16 mouse cellular contexts compared by ENCODE assay signal in the genomic region with DNA sequence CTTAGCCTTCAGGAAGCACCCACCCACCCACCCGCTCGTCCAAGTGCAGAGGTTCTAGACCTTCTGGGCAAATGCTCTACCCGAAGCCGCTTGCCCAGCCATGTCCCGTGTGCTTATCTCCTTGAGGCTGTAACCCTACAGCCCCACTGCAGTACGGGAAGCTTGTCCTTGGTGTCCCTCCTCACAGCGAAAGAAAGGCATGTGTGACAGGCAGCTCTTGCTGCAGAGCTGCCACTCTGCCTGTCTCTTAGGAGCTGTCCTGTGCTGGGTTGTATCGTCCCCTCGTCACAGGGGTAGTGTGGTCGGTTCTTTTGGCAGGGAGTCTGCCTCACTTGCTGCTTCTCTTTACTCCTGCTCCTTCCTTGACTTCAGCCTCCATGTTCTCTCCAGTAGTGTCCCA.
"Had no signal": no experiment of that assay in that cellular context is flagged by ENCODE, and none has a peak within 500 bp of the region (broad histone marks: within the 10 kb centered on the region; RNA-seq: fewer than 3 reads in every experiment).

No protein-coding gene starts in this region.

- H3K27me3 ChIP-seq: lung, embryonic 15.5 days; megakaryocyte, embryonic 14.5 days; midbrain, embryonic 13.5 days; midbrain, embryonic 15.5 days; neural tube, embryonic 12.5 days; stomach, embryonic 15.5 days had no signal

- H3K4me2 ChIP-seq: lung, embryonic 15.5 days; midbrain, embryonic 11.5 days; midbrain, embryonic 13.5 days; midbrain, embryonic 15.5 days; neural tube, embryonic 12.5 days; stomach, embryonic 15.5 days had no signal

- H3K9ac ChIP-seq: lung, embryonic 15.5 days; midbrain, embryonic 13.5 days; midbrain, embryonic 15.5 days; neural tube, embryonic 12.5 days; stomach, embryonic 15.5 days had no signal

- H3K27ac ChIP-seq: lung, embryonic 15.5 days; macrophage; midbrain, embryonic 13.5 days; midbrain, embryonic 15.5 days; neural tube, embryonic 12.5 days; stomach, embryonic 15.5 days; stomach, postnatal 0 days had no signal

- H3K9me3 ChIP-seq: lung, embryonic 15.5 days; megakaryocyte, embryonic 14.5 days; midbrain, embryonic 13.5 days; midbrain, embryonic 15.5 days; neural tube, embryonic 12.5 days; stomach, embryonic 15.5 days had no signal

- DNase-seq: lung, adult 2 months; lung, postnatal 14 days; lung, postnatal 36 days; right cerebral cortex, postnatal 14 days; thymus, adult 2 months; thymus, postnatal 25 days had no signal

- ATAC-seq: lung, postnatal 0 days; midbrain, embryonic 13.5 days; midbrain, embryonic 15.5 days had no signal

- H3K4me3 ChIP-seq: lung, embryonic 15.5 days; megakaryocyte, embryonic 14.5 days; midbrain, embryonic 13.5 days; midbrain, embryonic 15.5 days; neural tube, embryonic 12.5 days; stomach, embryonic 15.5 days had no signal

- H3K36me3 ChIP-seq: lung, embryonic 15.5 days; stomach, embryonic 15.5 days had no signal

- H3K4me1 ChIP-seq: lung, embryonic 15.5 days; megakaryocyte, embryonic 14.5 days; midbrain, embryonic 15.5 days; stomach, embryonic 15.5 days had no signal
